Mouse (Mus musculus) olfactory bulb, adult 2 months (tissue): ENCODE measurements around the gene Ern1.

ENCODE experiments used
- CTCF ChIP-seq: fragments of 200-500 bp; IDR thresholded peaks from 2 replicates; pipeline ENCODE4 v1.5.1; 2012; ENCODE audit warnings: low read depth, mild to moderate bottlenecking, low read length, moderate library complexity; ENCODE audit not compliant: insufficient read depth
- POLR2A ChIP-seq: fragments of 200-500 bp; IDR thresholded peaks from 2 replicates; pipeline ENCODE4 v1.6.1; 2012; ENCODE audit warnings: mild to moderate bottlenecking, low read depth, low read length, moderate library complexity; ENCODE audit not compliant: insufficient read depth

DNA sequence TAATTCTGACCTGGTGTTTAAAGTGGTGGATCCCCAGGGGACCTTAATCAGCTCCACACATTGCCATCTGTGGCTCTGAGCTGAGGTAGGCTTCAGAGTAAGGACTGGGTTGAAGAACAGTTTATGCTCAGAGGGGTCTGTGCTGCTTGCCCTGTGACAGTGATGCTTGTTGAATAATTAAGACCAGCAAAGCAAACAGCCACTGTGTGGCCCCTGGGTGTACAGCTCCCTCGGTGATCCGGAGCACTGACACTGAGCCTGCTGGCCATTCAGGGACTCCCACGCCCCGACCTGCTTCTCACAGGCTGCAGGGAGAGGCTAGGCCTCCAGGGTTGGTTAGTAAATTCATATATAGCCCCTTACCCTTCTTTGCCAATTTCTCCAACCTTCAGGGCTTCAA is 31.9 kb upstream of the Ern1 start:
- TF ChIP-seq CTCF (no peak), POLR2A (no peak)
